Mouse (Mus musculus): ENCODE data around the gene Ndel1.

The Ndel1 gene

DNA sequence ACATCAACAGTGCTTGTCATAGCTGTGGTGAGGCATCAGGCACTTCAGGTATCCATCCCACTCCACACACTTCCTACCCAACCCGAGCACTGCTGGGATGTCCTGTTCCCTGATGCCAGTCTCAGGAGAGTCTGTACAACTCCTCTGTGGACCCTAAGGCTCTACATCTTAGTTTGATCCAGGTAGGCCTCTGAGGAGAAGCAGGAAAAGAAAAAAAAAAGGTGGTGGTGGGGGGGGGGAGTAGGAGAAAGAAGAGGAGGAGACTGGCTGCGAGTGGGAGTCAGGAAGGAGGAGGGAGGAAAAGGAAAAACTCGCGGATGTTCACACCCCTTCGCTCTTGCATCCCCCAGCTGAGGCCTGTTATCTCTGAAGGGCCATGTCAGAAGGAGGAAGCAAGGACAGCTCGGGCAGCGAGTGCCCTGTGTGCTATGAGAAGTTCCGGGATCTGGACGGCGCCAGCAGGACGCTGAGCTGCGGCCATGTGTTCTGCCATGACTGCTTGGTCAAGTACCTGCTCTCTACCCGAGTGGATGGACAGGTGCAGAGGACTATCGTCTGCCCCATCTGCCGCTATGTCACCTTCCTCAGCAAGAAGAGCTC is 20.7 kb upstream of the Ndel1 start:
- no peak for DNase-seq (ENCODE audit: low spot score)

- no peak for DNase-seq (ENCODE audit: low spot score)
Observed at GRCm38 (mm10) chr11:68891823-68892222, 20.2 kb upstream of the Ndel1 start.

DNA sequence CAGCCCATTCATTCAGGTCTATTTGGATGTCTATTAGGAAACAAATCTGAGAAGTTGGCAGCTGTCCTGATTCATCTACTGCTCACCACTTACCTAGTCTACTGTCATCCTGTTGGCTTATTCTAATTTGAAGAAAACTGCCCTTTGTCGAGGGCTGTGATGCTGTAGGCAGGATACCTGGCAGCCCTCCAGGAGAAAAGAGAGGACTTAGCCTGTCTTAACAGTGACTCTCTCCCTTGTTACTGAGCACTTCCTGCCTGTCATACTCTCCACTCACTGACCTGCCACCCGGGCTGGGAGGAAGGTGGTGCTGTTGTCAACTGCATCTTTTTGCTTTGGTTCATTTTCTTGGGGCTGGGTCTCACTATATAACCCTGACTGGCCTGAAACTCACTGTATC is 19.0 kb upstream of the Ndel1 start:
- DNase-seq (ENCODE audit: low spot score): no peak

GRCm38 (mm10) chr11:68888653-68889052 is 17.0 kb upstream of the Ndel1 start:
- no peak for DNase-seq (ENCODE audit: low spot score)

GRCm38 (mm10) chr11:68888253-68888652 is 16.6 kb upstream of the Ndel1 start, which contains the start of gene Rnf222:
TSS of gene Rnf222 (plus strand) at chr11:68888553.
- DNase-seq (ENCODE audit: low spot score): no peak

DNA sequence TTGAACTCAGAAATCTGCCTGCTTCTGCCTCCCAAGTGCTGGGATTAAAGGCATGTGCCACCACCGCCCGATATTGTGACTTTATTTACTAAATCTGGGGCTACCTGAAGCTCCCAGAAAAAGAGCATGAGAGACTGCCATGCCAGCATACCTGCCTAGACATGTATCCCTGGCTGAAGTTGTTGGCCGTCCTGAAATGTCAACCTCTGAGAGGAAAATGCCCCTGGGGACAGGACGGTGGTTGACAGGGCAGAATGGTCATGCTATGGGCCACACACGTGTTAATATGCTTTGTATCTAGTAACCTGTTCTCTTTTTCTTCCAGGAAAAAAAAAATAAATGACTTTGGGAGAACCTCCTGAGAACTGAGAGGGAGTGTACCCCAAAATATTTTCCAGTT is 14.4 kb upstream of the Ndel1 start:
- DNase-seq (ENCODE audit: low spot score): no peak

DNA sequence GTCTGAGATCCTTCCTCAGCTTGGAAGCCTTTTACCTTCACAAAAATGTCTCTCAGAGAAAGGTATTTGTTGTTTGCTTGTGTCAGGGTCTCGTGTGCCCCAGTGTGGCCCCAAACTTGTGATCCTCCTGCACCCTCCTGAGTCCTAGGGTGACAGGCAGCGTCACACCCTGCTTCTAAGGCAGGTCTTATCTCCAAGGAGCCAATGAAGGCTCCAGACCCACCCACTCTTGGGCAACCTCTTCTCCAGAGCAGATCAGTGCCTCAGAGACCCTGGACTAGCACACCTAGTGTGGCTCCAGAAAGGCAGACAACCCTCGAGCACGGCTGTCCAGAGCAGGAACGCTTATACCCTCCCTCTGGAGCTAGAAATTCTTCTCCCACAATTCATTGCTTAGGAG is 12.7 kb upstream of the Ndel1 start:
- no peak for DNase-seq (ENCODE audit: low spot score)

GRCm38 (mm10) chr11:68883843-68884242 is 12.2 kb upstream of the Ndel1 start:
- DNase-seq (ENCODE audit: low spot score): no peak

DNA sequence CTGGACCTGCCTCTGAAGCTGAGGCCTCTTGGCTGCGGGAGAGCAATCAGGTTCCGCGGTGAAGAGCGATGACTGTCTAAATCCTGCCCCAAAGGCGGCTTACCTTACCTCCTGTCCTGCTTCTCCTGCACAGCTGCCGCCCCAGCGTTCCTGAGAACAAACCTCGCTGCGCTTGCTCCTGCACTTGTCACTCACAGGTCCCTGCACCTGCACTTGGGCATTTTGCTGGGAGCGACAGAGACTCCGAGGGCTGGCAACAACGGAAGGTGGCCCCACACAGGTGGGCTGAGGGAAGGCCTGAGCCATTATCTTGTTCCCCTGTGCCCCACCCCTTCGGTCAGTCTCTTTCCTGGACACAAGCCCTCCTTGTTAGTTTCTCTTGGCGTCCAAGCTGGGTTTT is 10.4 kb upstream of the Ndel1 start:
- no peak for DNase-seq (ENCODE audit: low spot score)

- no peak for DNase-seq (ENCODE audit: low spot score)
Observed at GRCm38 (mm10) chr11:68878811-68879210, 7.2 kb upstream of the Ndel1 start.

- DNase-seq (ENCODE audit: low spot score): no peak
Observed at GRCm38 (mm10) chr11:68874841-68875240, 3.2 kb upstream of the Ndel1 start.

GRCm38 (mm10) chr11:68871277-68871676 is 381 bp downstream of the Ndel1 start:
- no peak for DNase-seq (ENCODE audit: low spot score)

- DNase-seq (ENCODE audit: low spot score): no peak
Observed at GRCm38 (mm10) chr11:68864544-68865189, 7.0 kb downstream of the Ndel1 start.

GRCm38 (mm10) chr11:68863631-68864091 is 8.0 kb downstream of the Ndel1 start:
- DNase-seq (ENCODE audit: low spot score): no peak

GRCm38 (mm10) chr11:68862260-68862659 is 9.4 kb downstream of the Ndel1 start:
- no peak for DNase-seq (ENCODE audit: low spot score)

- DNase-seq (ENCODE audit: low spot score): no peak
Observed at GRCm38 (mm10) chr11:68859943-68860593, 11.6 kb downstream of the Ndel1 start.

GRCm38 (mm10) chr11:68857329-68857728 is 14.3 kb downstream of the Ndel1 start:
- no peak for DNase-seq (ENCODE audit: low spot score)

DNA sequence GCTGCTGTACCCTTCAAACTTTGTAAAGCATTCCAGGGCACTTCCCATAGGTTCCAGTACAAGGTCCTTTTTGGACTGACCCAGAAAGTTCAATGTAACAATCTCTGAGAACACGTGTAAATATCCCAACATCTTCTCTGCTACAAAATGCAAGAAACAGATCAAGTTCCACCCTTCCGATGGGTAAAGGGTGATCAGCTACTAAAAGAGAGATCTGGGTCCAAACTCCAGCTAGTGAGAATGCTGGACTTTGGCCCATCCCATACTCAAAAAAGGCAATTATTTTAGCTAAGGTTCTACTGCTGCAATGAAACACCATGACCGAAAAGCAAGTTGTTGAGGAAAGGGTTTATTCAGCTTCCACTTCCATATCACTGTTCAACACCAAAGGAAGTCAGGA is 17.0 kb downstream of the Ndel1 start:
- DNase-seq (ENCODE audit: low spot score): no peak

- DNase-seq (ENCODE audit: low spot score): no peak
Observed at GRCm38 (mm10) chr11:68853611-68854401, 17.9 kb downstream of the Ndel1 start.

GRCm38 (mm10) chr11:68852932-68853409 is 18.7 kb downstream of the Ndel1 start:
- DNase-seq (ENCODE audit: low spot score): peak; percentile 99

GRCm38 (mm10) chr11:68852486-68852901 is 19.2 kb downstream of the Ndel1 start:
- DNase-seq (ENCODE audit: low spot score): peak; percentile 61

Data from ovary, postnatal 10 days (tissue).